Mouse (Mus musculus): ENCODE results near the gene Vps45. TPM values are rescaled to one million over a fixed set of nuclear protein-coding genes. Genes with fewer than 3 reads are reported as not detected.

Gene Vps45
- total RNA-seq (2014; fragmentation: Nextera tagmentation) (19.8 and 28.7 TPM in 2 replicates), total RNA-seq (2017) (16.1 and 21.4 TPM in 2 replicates), polyA plus RNA-seq (2012) (6.1 and 6.7 TPM in 2 replicates)

DNA sequence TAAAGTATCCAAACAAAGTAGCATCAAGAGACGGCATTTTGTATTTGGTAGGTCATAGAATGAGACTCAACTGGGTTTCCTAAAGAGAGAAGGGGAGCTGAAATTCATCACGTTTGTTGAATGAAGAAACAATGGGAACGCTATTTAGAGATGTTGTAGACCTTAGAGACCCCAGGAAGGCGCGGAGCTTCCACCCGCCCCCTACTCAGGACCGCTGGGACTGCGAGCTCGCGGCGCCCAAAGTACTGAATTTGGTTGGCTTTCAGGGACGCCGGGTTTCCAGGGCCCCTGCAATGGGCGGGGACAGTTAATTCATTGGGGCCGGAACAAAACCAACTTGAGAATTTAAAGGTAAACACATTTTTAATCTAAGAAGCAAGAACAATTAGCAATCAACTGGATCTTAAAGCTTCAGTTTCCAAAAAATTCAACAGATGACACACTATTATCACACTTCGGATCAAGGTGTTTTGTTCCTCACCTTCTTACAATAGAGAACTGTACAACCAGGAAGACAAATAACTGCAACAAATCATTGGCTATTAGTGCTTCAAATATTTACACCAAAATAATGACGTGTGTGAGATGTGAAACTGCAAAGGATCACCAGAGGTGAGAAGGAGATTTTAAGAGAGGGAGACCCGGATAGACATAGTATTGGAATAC lies at the start of gene Vps45:
Gene Vps45 (minus strand): TSS at position 236 of the 666 bp plus-strand sequence.
- ATAC-seq (ENCODE audit: extremely low read depth, insufficient number of reproducible peaks, low FRiP score, poor library complexity, severe bottlenecking) (0 out of 2 replicates have a peak, but pooled peaks have one; percentile 38), DNase-seq (ENCODE audit: low spot score) (peak; percentile 50)
- peaks cover 20% of the 10 kb centered on the region for H3K36me3 ChIP-seq (replicated peaks)
- H3K27me3 ChIP-seq (ENCODE audit: insufficient read depth, low read length), result no peaks in the 10 kb centered on the region
- no peaks in the 10 kb centered on the region for H3K9me3 ChIP-seq (replicated peaks)
- peak within 1 kb of the TSS; percentile 83 for H3K4me3 ChIP-seq (ENCODE audit: low read depth, low read length)
- TF ChIP-seq CTCF (IDR thresholded peaks at IDR 0.05; ENCODE audit: low read depth, low read length), result no peak
- no peak for TF ChIP-seq POLR2AphosphoS5 (IDR thresholded peaks at IDR 0.05; ENCODE audit: insufficient replicate concordance, low read depth, low read length)
- TF ChIP-seq GATA1 (IDR thresholded peaks at IDR 0.05; ENCODE audit: borderline replicate concordance, low read length), result no peak
- no peak for TF ChIP-seq TAL1 (conservative IDR thresholded peaks at IDR 0.05; ENCODE audit: low read depth, low read length)
- TF ChIP-seq GATA2 (IDR thresholded peaks at IDR 0.05; ENCODE audit: borderline replicate concordance, low read depth, low read length), result no peak
- peaks cover 27% of the 10 kb centered on the region for H3K4me1 ChIP-seq (ENCODE audit: insufficient read depth, low read depth, low read length)

DNA sequence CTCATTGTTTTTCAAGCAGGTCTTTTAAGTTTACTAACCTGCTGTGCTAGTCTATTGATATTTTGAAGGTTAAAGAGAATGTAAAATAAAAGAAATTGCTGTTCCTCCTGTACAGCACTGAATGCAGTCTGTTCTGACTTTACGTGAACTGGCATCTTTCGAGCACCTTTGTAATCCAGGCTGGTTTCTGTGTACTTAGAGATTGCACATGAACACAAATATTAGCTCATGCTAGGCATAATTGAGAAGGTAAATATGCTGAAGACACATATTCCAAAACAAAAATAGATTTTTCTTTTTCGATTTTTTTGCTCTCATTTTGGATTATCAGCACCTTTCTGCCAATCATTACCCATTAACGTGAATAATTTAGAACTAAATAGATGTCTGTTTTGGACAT lies 47.9 kb upstream of the Vps45 start:
- Histone ChIP-seq H3K4me1 (ENCODE audit: insufficient read depth, low read depth, low read length) (peaks cover 20% of the 10 kb centered on the region), H3K36me3 (replicated peaks) (peaks cover 29% of the 10 kb centered on the region), H3K27me3 (ENCODE audit: insufficient read depth, low read length) (no peaks in the 10 kb centered on the region), H3K9me3 (replicated peaks) (no peaks in the 10 kb centered on the region), H3K4me3 (ENCODE audit: low read depth, low read length) (no peak overlapping the region)
- DNase-seq (ENCODE audit: low spot score) (no peak), ATAC-seq (ENCODE audit: extremely low read depth, insufficient number of reproducible peaks, low FRiP score, poor library complexity, severe bottlenecking) (no peak)
- TF ChIP-seq POLR2AphosphoS5 (IDR thresholded peaks at IDR 0.05; ENCODE audit: insufficient replicate concordance, low read depth, low read length), result no peak
- TF ChIP-seq TAL1 (conservative IDR thresholded peaks at IDR 0.05; ENCODE audit: low read depth, low read length), result no peak
- no peak for TF ChIP-seq CTCF (IDR thresholded peaks at IDR 0.05; ENCODE audit: low read depth, low read length)
- TF ChIP-seq GATA2 (IDR thresholded peaks at IDR 0.05; ENCODE audit: borderline replicate concordance, low read depth, low read length), result no peak
- no peak for TF ChIP-seq GATA1 (IDR thresholded peaks at IDR 0.05; ENCODE audit: borderline replicate concordance, low read length)

GRCm38 (mm10) chr3:96105232-96105747 lies 47.0 kb upstream of the Vps45 start:
- no peaks in the 10 kb centered on the region for H3K9me3 ChIP-seq (replicated peaks)
- TF ChIP-seq POLR2AphosphoS5 (IDR thresholded peaks at IDR 0.05; ENCODE audit: insufficient replicate concordance, low read depth, low read length) (no peak), GATA2 (IDR thresholded peaks at IDR 0.05; ENCODE audit: borderline replicate concordance, low read depth, low read length) (no peak), CTCF (IDR thresholded peaks at IDR 0.05; ENCODE audit: low read depth, low read length) (no peak), TAL1 (conservative IDR thresholded peaks at IDR 0.05; ENCODE audit: low read depth, low read length) (no peak), GATA1 (IDR thresholded peaks at IDR 0.05; ENCODE audit: borderline replicate concordance, low read length) (no peak)
- DNase-seq (ENCODE audit: low spot score) (no peak), ATAC-seq (ENCODE audit: extremely low read depth, insufficient number of reproducible peaks, low FRiP score, poor library complexity, severe bottlenecking) (peak; percentile 40; the same call in 1 of the 2 replicates)
- peak overlapping the region; percentile 97 for H3K4me3 ChIP-seq (ENCODE audit: low read depth, low read length)
- H3K27me3 ChIP-seq (ENCODE audit: insufficient read depth, low read length), result peaks cover 4% of the 10 kb centered on the region; the same call in 1 of the 2 replicates
- peaks cover 21% of the 10 kb centered on the region for H3K36me3 ChIP-seq (replicated peaks)
- peaks cover 20% of the 10 kb centered on the region for H3K4me1 ChIP-seq (ENCODE audit: insufficient read depth, low read depth, low read length)

- H3K9me3 ChIP-seq (replicated peaks), result no peaks in the 10 kb centered on the region
- peaks cover 5% of the 10 kb centered on the region; the same call in 1 of the 2 replicates for H3K27me3 ChIP-seq (ENCODE audit: insufficient read depth, low read length)
- TF ChIP-seq CTCF (IDR thresholded peaks at IDR 0.05; ENCODE audit: low read depth, low read length) (no peak), GATA2 (IDR thresholded peaks at IDR 0.05; ENCODE audit: borderline replicate concordance, low read depth, low read length) (no peak)
- H3K4me3 ChIP-seq (ENCODE audit: low read depth, low read length), result peak within 1 kb of the TSS; percentile 97
- H3K4me1 ChIP-seq (ENCODE audit: insufficient read depth, low read depth, low read length), result peaks cover 20% of the 10 kb centered on the region
- DNase-seq (ENCODE audit: low spot score) (peak; percentile 77), ATAC-seq (ENCODE audit: extremely low read depth, insufficient number of reproducible peaks, low FRiP score, poor library complexity, severe bottlenecking) (peak; percentile 45; the same call in 1 of the 2 replicates)
- H3K36me3 ChIP-seq (replicated peaks), result peaks cover 18% of the 10 kb centered on the region
Measured at GRCm38 (mm10) chr3:96104261-96105065, 46.2 kb upstream of the Vps45 start, which contains the start of gene Otud7b. TSS of gene Otud7b (plus strand) at chr3:96104527.

GRCm38 (mm10) chr3:96103901-96104260 lies 45.6 kb upstream of the Vps45 start:
- Histone ChIP-seq H3K4me1 (ENCODE audit: insufficient read depth, low read depth, low read length) (peaks cover 20% of the 10 kb centered on the region), H3K36me3 (replicated peaks) (peaks cover 13% of the 10 kb centered on the region), H3K27me3 (ENCODE audit: insufficient read depth, low read length) (peaks cover 5% of the 10 kb centered on the region; the same call in 1 of the 2 replicates), H3K4me3 (ENCODE audit: low read depth, low read length) (peak overlapping the region; percentile 97), H3K9me3 (replicated peaks) (no peaks in the 10 kb centered on the region)
- DNase-seq (ENCODE audit: low spot score) (no peak), ATAC-seq (ENCODE audit: extremely low read depth, insufficient number of reproducible peaks, low FRiP score, poor library complexity, severe bottlenecking) (no peak)
- TF ChIP-seq TAL1 (conservative IDR thresholded peaks at IDR 0.05; ENCODE audit: low read depth, low read length), result no peak
- no peak for TF ChIP-seq POLR2AphosphoS5 (IDR thresholded peaks at IDR 0.05; ENCODE audit: insufficient replicate concordance, low read depth, low read length)
- no peak for TF ChIP-seq GATA1 (IDR thresholded peaks at IDR 0.05; ENCODE audit: borderline replicate concordance, low read length)
- TF ChIP-seq GATA2 (IDR thresholded peaks at IDR 0.05; ENCODE audit: borderline replicate concordance, low read depth, low read length), result no peak
- no peak for TF ChIP-seq CTCF (IDR thresholded peaks at IDR 0.05; ENCODE audit: low read depth, low read length)
